Mouse (Mus musculus): ENCODE measurements around the gene Klhl31. TPM values are rescaled to one million over a fixed set of nuclear protein-coding genes. Genes with fewer than 3 reads are reported as not detected.

The Klhl31 gene
- polyA plus RNA-seq, 1 experiment from 2014 or later, result not detected

GRCm38 (mm10) chr9:77618392-77618791, 17.9 kb upstream of the Klhl31 start:
- H3K4me3 ChIP-seq (replicated peaks; ENCODE audit: low read depth, low read length), result no peak overlapping the region
- no peak overlapping the region for H3K4me2 ChIP-seq (ENCODE audit: low read length)
- no peak overlapping the region for H3K27ac ChIP-seq (replicated peaks; ENCODE audit: low read depth, low read length)
- H3K36me3 ChIP-seq (ENCODE audit: control insufficient read depth, insufficient read depth, low read length), result no peaks in the 10 kb centered on the region
- H3K9me3 ChIP-seq (ENCODE audit: control insufficient read depth, low read length), result no peaks in the 10 kb centered on the region
- H3K9ac ChIP-seq (replicated peaks; ENCODE audit: low read length), result no peak overlapping the region
- WGBS, result 88% methylated on average over 2 of the region's 2 CpGs
- DNase-seq (no peak), ATAC-seq (ENCODE audit: low FRiP score, low TSS enrichment) (no peak)
- H3K27me3 ChIP-seq (ENCODE audit: control insufficient read depth, insufficient read depth, low read length), result no peaks in the 10 kb centered on the region
- H3K4me1 ChIP-seq (ENCODE audit: control insufficient read depth, insufficient read depth, low read length), result no peaks in the 10 kb centered on the region

GRCm38 (mm10) chr9:77620077-77620476, 16.2 kb upstream of the Klhl31 start:
- Histone ChIP-seq H3K27ac (replicated peaks; ENCODE audit: low read depth, low read length) (no peak overlapping the region), H3K4me2 (ENCODE audit: low read length) (no peak overlapping the region), H3K9me3 (ENCODE audit: control insufficient read depth, low read length) (no peaks in the 10 kb centered on the region), H3K4me1 (ENCODE audit: control insufficient read depth, insufficient read depth, low read length) (no peaks in the 10 kb centered on the region), H3K36me3 (ENCODE audit: control insufficient read depth, insufficient read depth, low read length) (no peaks in the 10 kb centered on the region), H3K4me3 (replicated peaks; ENCODE audit: low read depth, low read length) (no peak overlapping the region), H3K9ac (replicated peaks; ENCODE audit: low read length) (no peak overlapping the region), H3K27me3 (ENCODE audit: control insufficient read depth, insufficient read depth, low read length) (no peaks in the 10 kb centered on the region)
- DNase-seq (no peak), ATAC-seq (ENCODE audit: low FRiP score, low TSS enrichment) (no peak)
- 90% methylated on average over 6 of the region's 6 CpGs for WGBS

GRCm38 (mm10) chr9:77620482-77620881, 15.8 kb upstream of the Klhl31 start:
- ATAC-seq (ENCODE audit: low FRiP score, low TSS enrichment) (no peak), DNase-seq (peak; percentile 27)
- Histone ChIP-seq H3K27ac (replicated peaks; ENCODE audit: low read depth, low read length) (no peak overlapping the region), H3K4me1 (ENCODE audit: control insufficient read depth, insufficient read depth, low read length) (no peaks in the 10 kb centered on the region), H3K9ac (replicated peaks; ENCODE audit: low read length) (no peak overlapping the region), H3K4me2 (ENCODE audit: low read length) (no peak overlapping the region), H3K27me3 (ENCODE audit: control insufficient read depth, insufficient read depth, low read length) (no peaks in the 10 kb centered on the region), H3K9me3 (ENCODE audit: control insufficient read depth, low read length) (no peaks in the 10 kb centered on the region), H3K4me3 (replicated peaks; ENCODE audit: low read depth, low read length) (no peak overlapping the region), H3K36me3 (ENCODE audit: control insufficient read depth, insufficient read depth, low read length) (no peaks in the 10 kb centered on the region)
- WGBS, result 78% methylated on average over 2 of the region's 2 CpGs

- Histone ChIP-seq H3K4me1 (ENCODE audit: control insufficient read depth, insufficient read depth, low read length) (no peaks in the 10 kb centered on the region), H3K27ac (replicated peaks; ENCODE audit: low read depth, low read length) (no peak overlapping the region), H3K27me3 (ENCODE audit: control insufficient read depth, insufficient read depth, low read length) (no peaks in the 10 kb centered on the region), H3K9ac (replicated peaks; ENCODE audit: low read length) (no peak overlapping the region), H3K4me3 (replicated peaks; ENCODE audit: low read depth, low read length) (no peak overlapping the region), H3K4me2 (ENCODE audit: low read length) (no peak overlapping the region), H3K9me3 (ENCODE audit: control insufficient read depth, low read length) (no peaks in the 10 kb centered on the region), H3K36me3 (ENCODE audit: control insufficient read depth, insufficient read depth, low read length) (no peaks in the 10 kb centered on the region)
- no peak for ATAC-seq (ENCODE audit: low FRiP score, low TSS enrichment)
- WGBS, result 0% methylated on average over 1 of the region's 1 CpGs
- DNase-seq, result peak; percentile 13
Measured at GRCm38 (mm10) chr9:77622874-77623273, 13.4 kb upstream of the Klhl31 start.

GRCm38 (mm10) chr9:77623318-77624050, 12.8 kb upstream of the Klhl31 start:
- Histone ChIP-seq H3K9ac (replicated peaks; ENCODE audit: low read length) (no peak overlapping the region), H3K36me3 (ENCODE audit: control insufficient read depth, insufficient read depth, low read length) (no peaks in the 10 kb centered on the region), H3K27ac (replicated peaks; ENCODE audit: low read depth, low read length) (no peak overlapping the region), H3K4me3 (replicated peaks; ENCODE audit: low read depth, low read length) (no peak overlapping the region), H3K27me3 (ENCODE audit: control insufficient read depth, insufficient read depth, low read length) (no peaks in the 10 kb centered on the region), H3K4me1 (ENCODE audit: control insufficient read depth, insufficient read depth, low read length) (no peaks in the 10 kb centered on the region), H3K4me2 (ENCODE audit: low read length) (no peak overlapping the region), H3K9me3 (ENCODE audit: control insufficient read depth, low read length) (no peaks in the 10 kb centered on the region)
- WGBS, result 92% methylated on average over 6 of the region's 6 CpGs
- ATAC-seq (ENCODE audit: low FRiP score, low TSS enrichment) (no peak), DNase-seq (no peak)

- H3K9me3 ChIP-seq (ENCODE audit: control insufficient read depth, low read length), result no peaks in the 10 kb centered on the region
- no peak overlapping the region for H3K4me3 ChIP-seq (replicated peaks; ENCODE audit: low read depth, low read length)
- H3K4me2 ChIP-seq (ENCODE audit: low read length), result no peak overlapping the region
- no peak overlapping the region for H3K27ac ChIP-seq (replicated peaks; ENCODE audit: low read depth, low read length)
- DNase-seq, result no peak
- 89% methylated on average over 5 of the region's 5 CpGs for WGBS
- H3K36me3 ChIP-seq (ENCODE audit: control insufficient read depth, insufficient read depth, low read length), result no peaks in the 10 kb centered on the region
- no peaks in the 10 kb centered on the region for H3K27me3 ChIP-seq (ENCODE audit: control insufficient read depth, insufficient read depth, low read length)
- no peak for ATAC-seq (ENCODE audit: low FRiP score, low TSS enrichment)
- H3K9ac ChIP-seq (replicated peaks; ENCODE audit: low read length), result no peak overlapping the region
- H3K4me1 ChIP-seq (ENCODE audit: control insufficient read depth, insufficient read depth, low read length), result no peaks in the 10 kb centered on the region
Measured at GRCm38 (mm10) chr9:77624171-77624570, 12.1 kb upstream of the Klhl31 start.

GRCm38 (mm10) chr9:77628676-77629075, 7.6 kb upstream of the Klhl31 start:
- Histone ChIP-seq H3K4me3 (replicated peaks; ENCODE audit: low read depth, low read length) (no peak overlapping the region), H3K4me1 (ENCODE audit: control insufficient read depth, insufficient read depth, low read length) (no peaks in the 10 kb centered on the region), H3K4me2 (ENCODE audit: low read length) (no peak overlapping the region), H3K9ac (replicated peaks; ENCODE audit: low read length) (no peak overlapping the region), H3K9me3 (ENCODE audit: control insufficient read depth, low read length) (no peaks in the 10 kb centered on the region), H3K36me3 (ENCODE audit: control insufficient read depth, insufficient read depth, low read length) (no peaks in the 10 kb centered on the region), H3K27me3 (ENCODE audit: control insufficient read depth, insufficient read depth, low read length) (no peaks in the 10 kb centered on the region), H3K27ac (replicated peaks; ENCODE audit: low read depth, low read length) (no peak overlapping the region)
- 90% methylated on average over 10 of the region's 10 CpGs for WGBS
- ATAC-seq (ENCODE audit: low FRiP score, low TSS enrichment) (no peak), DNase-seq (no peak)

GRCm38 (mm10) chr9:77629708-77630107, 6.6 kb upstream of the Klhl31 start:
- no peak overlapping the region for H3K4me3 ChIP-seq (replicated peaks; ENCODE audit: low read depth, low read length)
- WGBS, result 90% methylated on average over 5 of the region's 5 CpGs
- H3K27me3 ChIP-seq (ENCODE audit: control insufficient read depth, insufficient read depth, low read length), result no peaks in the 10 kb centered on the region
- H3K27ac ChIP-seq (replicated peaks; ENCODE audit: low read depth, low read length), result no peak overlapping the region
- no peaks in the 10 kb centered on the region for H3K4me1 ChIP-seq (ENCODE audit: control insufficient read depth, insufficient read depth, low read length)
- ATAC-seq (ENCODE audit: low FRiP score, low TSS enrichment) (no peak), DNase-seq (no peak)
- no peak overlapping the region for H3K9ac ChIP-seq (replicated peaks; ENCODE audit: low read length)
- no peaks in the 10 kb centered on the region for H3K36me3 ChIP-seq (ENCODE audit: control insufficient read depth, insufficient read depth, low read length)
- no peak overlapping the region for H3K4me2 ChIP-seq (ENCODE audit: low read length)
- no peaks in the 10 kb centered on the region for H3K9me3 ChIP-seq (ENCODE audit: control insufficient read depth, low read length)

GRCm38 (mm10) chr9:77630764-77631163, 5.5 kb upstream of the Klhl31 start:
- 85% methylated on average over 7 of the region's 7 CpGs for WGBS
- Histone ChIP-seq H3K4me2 (ENCODE audit: low read length) (no peak overlapping the region), H3K27ac (replicated peaks; ENCODE audit: low read depth, low read length) (no peak overlapping the region), H3K4me3 (replicated peaks; ENCODE audit: low read depth, low read length) (no peak overlapping the region), H3K9me3 (ENCODE audit: control insufficient read depth, low read length) (no peaks in the 10 kb centered on the region), H3K27me3 (ENCODE audit: control insufficient read depth, insufficient read depth, low read length) (no peaks in the 10 kb centered on the region), H3K9ac (replicated peaks; ENCODE audit: low read length) (no peak overlapping the region), H3K4me1 (ENCODE audit: control insufficient read depth, insufficient read depth, low read length) (no peaks in the 10 kb centered on the region), H3K36me3 (ENCODE audit: control insufficient read depth, insufficient read depth, low read length) (no peaks in the 10 kb centered on the region)
- DNase-seq (no peak), ATAC-seq (ENCODE audit: low FRiP score, low TSS enrichment) (no peak)
